Mouse (Mus musculus): ENCODE measurements around the gene Tapbpl. TPM values are rescaled to one million over a fixed set of nuclear protein-coding genes. Genes with fewer than 3 reads are reported as not detected.

The Tapbpl gene
- polyA plus RNA-seq, 1 experiment from 2014 or later = 9.1 TPM

- H3K27me3 ChIP-seq (ENCODE audit: control insufficient read depth, insufficient read depth, low read length) = no peaks in the 10 kb centered on the region
- no peak overlapping the region for H3K4me2 ChIP-seq (ENCODE audit: low read depth, low read length)
- no peaks in the 10 kb centered on the region for H3K36me3 ChIP-seq (ENCODE audit: control insufficient read depth, insufficient read depth)
- H3K4me3 ChIP-seq (ENCODE audit: low read length) = no peak overlapping the region
- no peaks in the 10 kb centered on the region for H3K4me1 ChIP-seq (ENCODE audit: control insufficient read depth, insufficient read depth, low read length)
- no peak for ATAC-seq (replicated peaks; ENCODE audit: extremely low read depth, insufficient read depth, low FRiP score)
- H3K9me3 ChIP-seq (replicated peaks; ENCODE audit: control insufficient read depth, low read length) = no peaks in the 10 kb centered on the region
- H3K27ac ChIP-seq (ENCODE audit: low read length) = no peak overlapping the region
- H3K9ac ChIP-seq (ENCODE audit: low read length) = no peak overlapping the region
- 73% methylated on average over 3 of the region's 3 CpGs for WGBS
Observed at GRCm38 (mm10) chr6:125252285-125252684, 20.6 kb upstream of the Tapbpl start.

- ATAC-seq (replicated peaks; ENCODE audit: extremely low read depth, insufficient read depth, low FRiP score) = no peak; the same call in 1 of the 2 replicates
- no peaks in the 10 kb centered on the region for H3K9me3 ChIP-seq (replicated peaks; ENCODE audit: control insufficient read depth, low read length)
- H3K36me3 ChIP-seq (ENCODE audit: control insufficient read depth, insufficient read depth) = no peaks in the 10 kb centered on the region
- 42% methylated on average over 1 of the region's 1 CpGs for WGBS
- no peak overlapping the region for H3K4me3 ChIP-seq (ENCODE audit: low read length)
- no peak overlapping the region for H3K9ac ChIP-seq (ENCODE audit: low read length)
- no peak overlapping the region for H3K27ac ChIP-seq (ENCODE audit: low read length)
- peaks cover 4% of the 10 kb centered on the region; the same call in 1 of the 2 replicates for H3K4me1 ChIP-seq (ENCODE audit: control insufficient read depth, insufficient read depth, low read length)
- no peak overlapping the region for H3K4me2 ChIP-seq (ENCODE audit: low read depth, low read length)
- H3K27me3 ChIP-seq (ENCODE audit: control insufficient read depth, insufficient read depth, low read length) = no peaks in the 10 kb centered on the region
Observed at GRCm38 (mm10) chr6:125244551-125244950, 12.9 kb upstream of the Tapbpl start.

GRCm38 (mm10) chr6:125241566-125241965 is 9.9 kb upstream of the Tapbpl start:
- Histone ChIP-seq H3K4me3 (ENCODE audit: low read length) (no peak overlapping the region), H3K27ac (ENCODE audit: low read length) (no peak overlapping the region), H3K4me2 (ENCODE audit: low read depth, low read length) (no peak overlapping the region), H3K36me3 (ENCODE audit: control insufficient read depth, insufficient read depth) (no peaks in the 10 kb centered on the region), H3K9ac (ENCODE audit: low read length) (no peak overlapping the region), H3K27me3 (ENCODE audit: control insufficient read depth, insufficient read depth, low read length) (no peaks in the 10 kb centered on the region), H3K4me1 (ENCODE audit: control insufficient read depth, insufficient read depth, low read length) (peaks cover 4% of the 10 kb centered on the region; the same call in 1 of the 2 replicates), H3K9me3 (replicated peaks; ENCODE audit: control insufficient read depth, low read length) (no peaks in the 10 kb centered on the region)
- WGBS = 73% methylated on average over 8 of the region's 8 CpGs
- ATAC-seq (replicated peaks; ENCODE audit: extremely low read depth, insufficient read depth, low FRiP score) = no peak

GRCm38 (mm10) chr6:125240617-125241016 is 9.0 kb upstream of the Tapbpl start:
- no peaks in the 10 kb centered on the region for H3K9me3 ChIP-seq (replicated peaks; ENCODE audit: control insufficient read depth, low read length)
- H3K9ac ChIP-seq (ENCODE audit: low read length) = no peak overlapping the region
- H3K36me3 ChIP-seq (ENCODE audit: control insufficient read depth, insufficient read depth) = no peaks in the 10 kb centered on the region
- H3K4me3 ChIP-seq (ENCODE audit: low read length) = no peak overlapping the region
- 0 out of 2 replicates have a peak overlapping the region, but pooled peaks have one; percentile 8 for H3K27ac ChIP-seq (ENCODE audit: low read length)
- peaks cover 4% of the 10 kb centered on the region; the same call in 1 of the 2 replicates for H3K4me1 ChIP-seq (ENCODE audit: control insufficient read depth, insufficient read depth, low read length)
- H3K4me2 ChIP-seq (ENCODE audit: low read depth, low read length) = no peak overlapping the region
- WGBS = 66% methylated on average over 5 of the region's 5 CpGs
- no peak for ATAC-seq (replicated peaks; ENCODE audit: extremely low read depth, insufficient read depth, low FRiP score)
- H3K27me3 ChIP-seq (ENCODE audit: control insufficient read depth, insufficient read depth, low read length) = no peaks in the 10 kb centered on the region

DNA sequence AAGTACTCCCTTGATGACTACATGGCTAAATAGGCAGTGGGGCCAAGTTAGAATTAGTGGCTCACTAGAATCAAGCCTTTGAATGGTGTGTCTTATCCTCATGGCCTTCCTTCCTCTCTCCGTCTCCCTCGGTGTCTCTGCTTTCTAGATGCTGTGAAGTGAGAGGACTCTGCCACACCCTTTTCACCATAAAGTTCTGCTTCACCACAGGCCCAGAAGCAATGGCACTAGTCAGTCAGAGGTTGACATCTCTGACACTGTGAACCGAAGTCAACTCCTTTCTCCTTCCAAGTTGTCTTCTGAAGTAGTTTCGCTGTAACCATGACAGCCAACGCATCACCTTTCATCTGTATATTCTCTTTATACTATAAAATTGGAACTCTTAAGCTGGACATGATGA is 7.9 kb upstream of the Tapbpl start:
- WGBS = 88% methylated on average over 5 of the region's 5 CpGs
- no peak for ATAC-seq (replicated peaks; ENCODE audit: extremely low read depth, insufficient read depth, low FRiP score)
- H3K9ac ChIP-seq (ENCODE audit: low read length) = no peak overlapping the region
- H3K4me1 ChIP-seq (ENCODE audit: control insufficient read depth, insufficient read depth, low read length) = peaks cover 4% of the 10 kb centered on the region; the same call in 1 of the 2 replicates
- H3K36me3 ChIP-seq (ENCODE audit: control insufficient read depth, insufficient read depth) = no peaks in the 10 kb centered on the region
- H3K4me3 ChIP-seq (ENCODE audit: low read length) = no peak overlapping the region
- H3K27ac ChIP-seq (ENCODE audit: low read length) = no peak overlapping the region
- no peaks in the 10 kb centered on the region for H3K9me3 ChIP-seq (replicated peaks; ENCODE audit: control insufficient read depth, low read length)
- H3K4me2 ChIP-seq (ENCODE audit: low read depth, low read length) = no peak overlapping the region
- H3K27me3 ChIP-seq (ENCODE audit: control insufficient read depth, insufficient read depth, low read length) = no peaks in the 10 kb centered on the region

GRCm38 (mm10) chr6:125238396-125238795 is 6.7 kb upstream of the Tapbpl start:
- H3K4me2 ChIP-seq (ENCODE audit: low read depth, low read length) = no peak overlapping the region
- ATAC-seq (replicated peaks; ENCODE audit: extremely low read depth, insufficient read depth, low FRiP score) = no peak

DNA sequence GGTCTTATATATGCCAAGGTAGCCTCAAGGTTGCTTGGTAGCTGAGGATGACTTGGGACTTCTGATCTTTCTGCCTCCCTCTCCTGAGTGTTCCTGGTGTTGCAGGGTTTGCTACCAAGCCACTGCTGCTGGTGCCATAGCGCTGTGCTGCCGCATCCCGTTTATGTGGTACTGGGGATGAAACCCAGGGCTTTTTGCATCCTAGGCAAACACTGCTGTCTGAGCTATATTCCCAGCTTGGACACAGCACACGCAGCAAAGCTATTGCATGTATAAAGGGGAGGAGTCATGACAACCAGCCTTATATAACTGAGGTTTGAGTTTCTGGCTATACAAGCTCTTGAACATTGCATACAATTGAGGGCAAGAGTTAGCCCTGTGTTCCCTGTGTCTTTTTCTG is 5.8 kb upstream of the Tapbpl start:
- WGBS = 75% methylated on average over 4 of the region's 4 CpGs
- Histone ChIP-seq H3K9ac (ENCODE audit: low read length) (no peak overlapping the region), H3K4me1 (ENCODE audit: control insufficient read depth, insufficient read depth, low read length) (peaks cover 19% of the 10 kb centered on the region), H3K36me3 (ENCODE audit: control insufficient read depth, insufficient read depth) (no peaks in the 10 kb centered on the region), H3K9me3 (replicated peaks; ENCODE audit: control insufficient read depth, low read length) (no peaks in the 10 kb centered on the region), H3K27me3 (ENCODE audit: control insufficient read depth, insufficient read depth, low read length) (no peaks in the 10 kb centered on the region), H3K4me3 (ENCODE audit: low read length) (no peak overlapping the region), H3K4me2 (ENCODE audit: low read depth, low read length) (no peak overlapping the region), H3K27ac (ENCODE audit: low read length) (no peak overlapping the region)
- no peak for ATAC-seq (replicated peaks; ENCODE audit: extremely low read depth, insufficient read depth, low FRiP score)

More at GRCm38 (mm10) chr6:125238396-125238795, 6.7 kb upstream of the Tapbpl start:
- Histone ChIP-seq H3K36me3 (ENCODE audit: control insufficient read depth, insufficient read depth) (no peaks in the 10 kb centered on the region), H3K9ac (ENCODE audit: low read length) (no peak overlapping the region), H3K27me3 (ENCODE audit: control insufficient read depth, insufficient read depth, low read length) (no peaks in the 10 kb centered on the region), H3K4me1 (ENCODE audit: control insufficient read depth, insufficient read depth, low read length) (peaks cover 14% of the 10 kb centered on the region), H3K9me3 (replicated peaks; ENCODE audit: control insufficient read depth, low read length) (no peaks in the 10 kb centered on the region), H3K27ac (ENCODE audit: low read length) (peak overlapping the region; percentile 54; the same call in 1 of the 2 replicates), H3K4me3 (ENCODE audit: low read length) (no peak overlapping the region)
- 39% methylated on average over 6 of the region's 6 CpGs for WGBS

- H3K9ac ChIP-seq (ENCODE audit: low read length) = peak within 1 kb of the TSS; percentile 37
Observed at GRCm38 (mm10) chr6:125236782-125237181, 5.1 kb upstream of the Tapbpl start, which contains the start of gene Cd27. Gene Cd27 (minus strand): TSS chr6:125237010.

DNA sequence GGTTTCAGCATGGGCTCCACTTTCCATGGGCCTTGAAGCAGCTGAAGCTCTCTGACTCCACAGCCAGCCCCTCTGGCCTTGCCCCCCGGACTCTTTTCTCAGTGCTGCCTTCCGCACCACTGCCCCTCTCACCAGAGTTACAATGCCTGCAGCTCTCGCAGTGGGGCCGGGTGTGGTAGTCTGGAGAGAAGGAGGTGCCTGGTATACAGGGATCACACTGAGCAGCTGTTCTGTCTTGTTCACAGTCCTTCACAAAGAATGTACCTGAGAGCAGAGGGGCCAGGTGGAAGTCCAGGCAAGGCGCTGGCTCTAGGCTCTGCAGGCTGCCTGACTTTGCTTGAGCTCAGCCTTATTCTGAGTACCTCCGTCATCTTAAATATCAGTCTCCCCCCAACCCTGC is 4.7 kb upstream of the Tapbpl start:
- H3K4me2 ChIP-seq (ENCODE audit: low read depth, low read length) = peak overlapping the region; percentile 8
- no peaks in the 10 kb centered on the region for H3K9me3 ChIP-seq (replicated peaks; ENCODE audit: control insufficient read depth, low read length)
- H3K4me1 ChIP-seq (ENCODE audit: control insufficient read depth, insufficient read depth, low read length) = peaks cover 25% of the 10 kb centered on the region
- H3K4me3 ChIP-seq (ENCODE audit: low read length) = peak overlapping the region; percentile 35
- no peaks in the 10 kb centered on the region for H3K27me3 ChIP-seq (ENCODE audit: control insufficient read depth, insufficient read depth, low read length)
- H3K36me3 ChIP-seq (ENCODE audit: control insufficient read depth, insufficient read depth) = no peaks in the 10 kb centered on the region
- 79% methylated on average over 6 of the region's 6 CpGs for WGBS
- H3K27ac ChIP-seq (ENCODE audit: low read length) = peak overlapping the region; percentile 49
- no peak; the same call in 1 of the 2 replicates for ATAC-seq (replicated peaks; ENCODE audit: extremely low read depth, insufficient read depth, low FRiP score)
- peak overlapping the region; percentile 37 for H3K9ac ChIP-seq (ENCODE audit: low read length)

More at GRCm38 (mm10) chr6:125236782-125237181, 5.1 kb upstream of the Tapbpl start, which contains the start of gene Cd27:
- 58% methylated on average over 6 of the region's 6 CpGs for WGBS
- ATAC-seq (replicated peaks; ENCODE audit: extremely low read depth, insufficient read depth, low FRiP score) = no peak; the same call in 1 of the 2 replicates
- no peaks in the 10 kb centered on the region for H3K36me3 ChIP-seq (ENCODE audit: control insufficient read depth, insufficient read depth)
- no peaks in the 10 kb centered on the region for H3K9me3 ChIP-seq (replicated peaks; ENCODE audit: control insufficient read depth, low read length)
- H3K27ac ChIP-seq (ENCODE audit: low read length) = peak within 1 kb of the TSS; percentile 49
- no peaks in the 10 kb centered on the region for H3K27me3 ChIP-seq (ENCODE audit: control insufficient read depth, insufficient read depth, low read length)
- peak within 1 kb of the TSS; percentile 35 for H3K4me3 ChIP-seq (ENCODE audit: low read length)
- peaks cover 25% of the 10 kb centered on the region for H3K4me1 ChIP-seq (ENCODE audit: control insufficient read depth, insufficient read depth, low read length)
- H3K4me2 ChIP-seq (ENCODE audit: low read depth, low read length) = peak within 1 kb of the TSS; percentile 26
